In the genomic region with DNA sequence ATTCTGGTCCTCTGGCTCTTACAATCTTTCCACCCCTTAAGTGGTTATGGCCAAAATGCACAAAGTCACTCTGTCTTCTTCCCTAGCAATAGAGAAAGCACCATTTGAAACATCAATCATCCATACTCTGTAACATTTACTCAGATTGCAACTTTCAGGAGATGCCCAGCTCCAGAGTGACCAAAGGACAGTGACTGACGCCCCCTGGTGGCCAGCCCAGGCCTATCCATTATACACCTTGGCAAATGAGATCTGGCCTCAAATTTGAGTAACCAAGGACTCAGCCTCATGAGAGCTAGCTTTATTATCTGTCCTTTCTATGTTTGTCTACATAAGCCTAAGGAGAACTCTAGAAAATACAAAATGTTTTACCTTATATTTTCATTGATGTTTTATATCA, we compare ENCODE assay signal across 9 mouse cellular contexts. TPM values are rescaled to one million over a fixed set of nuclear protein-coding genes. Genes with fewer than 3 reads are reported as not detected.
DNase-seq lines count a peak whose midpoint lies in the region; ATAC-seq and TF ChIP-seq lines count a peak whose summit lies in the region.
"Had no signal": no experiment of that assay in that cellular context is flagged by ENCODE, and none has a peak within 500 bp of the region (broad histone marks: within the 10 kb centered on the region; RNA-seq: fewer than 3 reads in every experiment).

No protein-coding gene starts in this region.

- no peaks in the 10 kb centered on the region for H3K27me3 ChIP-seq in heart, postnatal 0 days (ENCODE audit: control insufficient read depth, insufficient read depth, low read length)
- no peaks in the 10 kb centered on the region for H3K27me3 ChIP-seq in embryonic facial prominence, embryonic 10.5 days (replicated peaks; ENCODE audit: low read depth, poor library complexity, severe bottlenecking)
- no peaks in the 10 kb centered on the region for H3K27me3 ChIP-seq in hindbrain, embryonic 12.5 days
- H3K27me3 ChIP-seq in midbrain, embryonic 13.5 days: no peaks in the 10 kb centered on the region
- H3K27me3 ChIP-seq: limb, embryonic 12.5 days had no signal

- WGBS in heart, postnatal 0 days: 0% methylated on average over 1 of the region's 1 CpGs
- 0% methylated on average over 1 of the region's 1 CpGs for WGBS in embryonic facial prominence, embryonic 10.5 days
- WGBS in hindbrain, embryonic 12.5 days: 3% methylated on average over 1 of the region's 1 CpGs
- 0% methylated on average over 1 of the region's 1 CpGs for WGBS in midbrain, embryonic 13.5 days

- intact Hi-C loops in heart, postnatal 25 days (cut with DNase I): loop anchor here (2.0 kb wide), 1 partner anchor 132 kb away; no protein-coding TSS in a partner anchor
- intact Hi-C loops in left cerebral cortex, adult 2 months (cut with DNase I): loop anchor here (1.0 to 10.0 kb wide), 3 partner anchors 131 to 340 kb away; no protein-coding TSS in a partner anchor

- H3K4me3 ChIP-seq in heart, postnatal 0 days (ENCODE audit: low read depth, low read length): no peak overlapping the region
- H3K4me3 ChIP-seq in embryonic facial prominence, embryonic 10.5 days: no peak overlapping the region
- H3K4me3 ChIP-seq in hindbrain, embryonic 12.5 days: no peak overlapping the region
- H3K4me3 ChIP-seq in left cerebral cortex, adult 2 months: no peak overlapping the region
- no peak overlapping the region for H3K4me3 ChIP-seq in midbrain, embryonic 13.5 days (replicated peaks)
- H3K4me3 ChIP-seq: limb, embryonic 12.5 days had no signal

- no peaks in the 10 kb centered on the region for H3K9me3 ChIP-seq in heart, postnatal 0 days (replicated peaks; ENCODE audit: control insufficient read depth, low read length)
- no peaks in the 10 kb centered on the region for H3K9me3 ChIP-seq in embryonic facial prominence, embryonic 10.5 days
- H3K9me3 ChIP-seq in hindbrain, embryonic 12.5 days (replicated peaks): no peaks in the 10 kb centered on the region
- H3K9me3 ChIP-seq in midbrain, embryonic 13.5 days: no peaks in the 10 kb centered on the region
- H3K9me3 ChIP-seq: limb, embryonic 12.5 days had no signal

- H3K4me1 ChIP-seq in heart, postnatal 0 days (ENCODE audit: control insufficient read depth, insufficient read depth): no peaks in the 10 kb centered on the region
- no peaks in the 10 kb centered on the region for H3K4me1 ChIP-seq in embryonic facial prominence, embryonic 10.5 days
- H3K4me1 ChIP-seq in hindbrain, embryonic 12.5 days: no peaks in the 10 kb centered on the region
- 0 out of 2 replicates have a peak, but pooled peaks cover 5% of the 10 kb centered on the region for H3K4me1 ChIP-seq in midbrain, embryonic 13.5 days (replicated peaks)
- H3K4me1 ChIP-seq: limb, embryonic 12.5 days had no signal

- no peak overlapping the region for H3K9ac ChIP-seq in heart, postnatal 0 days (replicated peaks; ENCODE audit: low read depth, low read length)
- no peak overlapping the region for H3K9ac ChIP-seq in hindbrain, embryonic 12.5 days
- no peak overlapping the region for H3K9ac ChIP-seq in midbrain, embryonic 13.5 days (replicated peaks)
- H3K9ac ChIP-seq: limb, embryonic 12.5 days had no signal

- TF ChIP-seq EP300 in heart, postnatal 0 days (IDR thresholded peaks at IDR 0.05; ENCODE audit: low read depth): no peak

- no peak overlapping the region for H3K27ac ChIP-seq in heart, postnatal 0 days (ENCODE audit: low read depth)
- H3K27ac ChIP-seq in embryonic facial prominence, embryonic 10.5 days (replicated peaks): no peak overlapping the region
- H3K27ac ChIP-seq in hindbrain, embryonic 12.5 days: no peak overlapping the region
- H3K27ac ChIP-seq in left cerebral cortex, adult 2 months: no peak overlapping the region
- H3K27ac ChIP-seq in midbrain, embryonic 13.5 days: no peak overlapping the region
- H3K27ac ChIP-seq: limb, embryonic 12.5 days had no signal

- peak; percentile 64 for TF ChIP-seq CTCF in heart, postnatal 0 days (IDR thresholded peaks at IDR 0.05; ENCODE audit: low read depth)
- peak; percentile 88 for TF ChIP-seq CTCF in left cerebral cortex, adult 2 months (IDR thresholded peaks at IDR 0.05)

- ATAC-seq in heart, postnatal 0 days (ENCODE audit: insufficient read depth, low read depth): no peak
- ATAC-seq in hindbrain, embryonic 12.5 days (ENCODE audit: low FRiP score): peak; percentile 61; the same call in 1 of the 2 replicates
- ATAC-seq in midbrain, embryonic 13.5 days: 0 out of 2 replicates have a peak, but pooled peaks have one; percentile 55

- no peak overlapping the region for H3K4me2 ChIP-seq in heart, postnatal 0 days (ENCODE audit: low read depth, low read length)
- H3K4me2 ChIP-seq in hindbrain, embryonic 12.5 days (replicated peaks): no peak overlapping the region
- no peak overlapping the region for H3K4me2 ChIP-seq in midbrain, embryonic 13.5 days (replicated peaks)
- H3K4me2 ChIP-seq: limb, embryonic 12.5 days had no signal

- no peaks in the 10 kb centered on the region for H3K36me3 ChIP-seq in heart, postnatal 0 days (replicated peaks; ENCODE audit: control insufficient read depth, insufficient read depth, low read length)
- no peaks in the 10 kb centered on the region for H3K36me3 ChIP-seq in embryonic facial prominence, embryonic 10.5 days (replicated peaks)
- no peaks in the 10 kb centered on the region for H3K36me3 ChIP-seq in hindbrain, embryonic 12.5 days
- no peaks in the 10 kb centered on the region for H3K36me3 ChIP-seq in midbrain, embryonic 13.5 days
- H3K36me3 ChIP-seq: limb, embryonic 12.5 days had no signal

- DNase-seq in heart, postnatal 0 days (ENCODE audit: low spot score): no peak
- DNase-seq in heart, postnatal 25 days (ENCODE audit: low spot score): no peak
- peak; percentile 45 to 47 for DNase-seq in adrenal gland, postnatal 4 days (ENCODE audit: low spot score in 2 of 2)
- DNase-seq in embryonic facial prominence, embryonic 10.5 days (ENCODE audit: low spot score): peak; percentile 78
- peak; percentile 28 to 70 for DNase-seq in left cerebral cortex, adult 2 months (ENCODE audit: extremely low spot score in 1 of 2, low spot score in 2 of 2)
- peak; percentile 56 for DNase-seq in thymus, postnatal 4 days

RNA-seq across cellular contexts. Expression of gene Ism1, which starts 44.7 kb away (rescaled TPM):
- total RNA-seq in heart, postnatal 0 days (2014; rRNA removed; ENCODE audit: low replicate concordance): 2.3 TPM in 1 of 2 replicates, not detected in the other
- polyA plus RNA-seq in heart, postnatal 0 days (2015; fragmentation: Nextera tagmentation; extraction: Ambion mirVana): 0.16 and 0.30 TPM in 2 replicates
- under 1 TPM; 0.70 to 0.81 TPM for total RNA-seq in heart, postnatal 25 days (2021)
- 10 to 100 TPM; 28.5 to 38.9 TPM for total RNA-seq in adrenal gland, postnatal 4 days (2021)
- polyA plus RNA-seq in embryonic facial prominence, embryonic 10.5 days (2016; fragmentation: Nextera tagmentation; extraction: Ambion mirVana): 0.79 and 0.98 TPM in 2 replicates
- polyA plus RNA-seq in hindbrain, embryonic 12.5 days (2016; fragmentation: Nextera tagmentation; extraction: Ambion mirVana): 1.7 and 1.8 TPM in 2 replicates
- 1 to 10 TPM; 6.6 to 7.3 TPM for total RNA-seq in left cerebral cortex, adult 2 months (2021)
- 0.36 and 0.50 TPM in 2 replicates for polyA plus RNA-seq in midbrain, embryonic 13.5 days (2015; fragmentation: Nextera tagmentation; extraction: Ambion mirVana)

Comparison
In these comparisons a context has a peak if more than half of its experiments do, and no peak if none do; other contexts are left out.
1. DNase-seq: peak in adrenal gland, postnatal 4 days (2 of 2), embryonic facial prominence, embryonic 10.5 days (single experiment), left cerebral cortex, adult 2 months (2 of 2) and thymus, postnatal 4 days (single experiment); none in heart, postnatal 0 days (single experiment) and heart, postnatal 25 days (single experiment).